Mouse (Mus musculus) stomach, postnatal 0 days (tissue): ENCODE measurements around the gene Reep3.

Source experiments
- CTCF ChIP-seq: IDR thresholded peaks from 2 replicates; pipeline ENCODE4 v1.5.1; 2016; ENCODE audit warnings: antibody characterized with exemption, low read depth, mild to moderate bottlenecking, moderate library complexity
- EP300 ChIP-seq: optimal IDR thresholded peaks from 2 replicates; pipeline ENCODE3; 2016; ENCODE audit warnings: antibody characterized with exemption

GRCm38 (mm10) chr10:66998770-66999169 lies 98.0 kb downstream of the Reep3 start:
- TF ChIP-seq CTCF (no peak), EP300 (no peak)
